Mouse (Mus musculus) spleen, adult 2 months (tissue): ENCODE results near the gene Gm28043.

Source experiments
- CTCF ChIP-seq: fragments of 200-500 bp; IDR thresholded peaks from 2 replicates; pipeline ENCODE4 v1.5.1; 2011; ENCODE audit warnings: mild to moderate bottlenecking, inconsistent platforms; ENCODE audit not compliant: insufficient read depth, insufficient read length, insufficient replicate concordance; ENCODE audit errors: extremely low read depth
- POLR2A ChIP-seq: fragments of 200-500 bp; IDR thresholded peaks from 2 replicates; pipeline ENCODE4 v1.6.1; 2011; ENCODE audit warnings: low read depth, low read length, inconsistent platforms

GRCm38 (mm10) chr17:29568435-29568834 lies 46.2 kb upstream of the Gm28043 start:
- TF ChIP-seq CTCF (no peak), POLR2A (no peak)
